ENCODE assay signal across 8 mouse cellular contexts in genomic region chr19:9071456-9072156, GRCm38 (mm10). TPM values are rescaled to one million over a fixed set of nuclear protein-coding genes. Genes with fewer than 3 reads are reported as not detected.
DNase-seq lines count a peak whose midpoint lies in the region; ATAC-seq and TF ChIP-seq lines count a peak whose summit lies in the region.

No protein-coding gene starts in this region.

- H3K27me3 ChIP-seq in neural tube, embryonic 11.5 days (ENCODE audit: control insufficient read depth, insufficient read depth, low read length), result no peaks in the 10 kb centered on the region
- no peaks in the 10 kb centered on the region for H3K27me3 ChIP-seq in heart, postnatal 0 days (ENCODE audit: control insufficient read depth, insufficient read depth, low read length)
- H3K27me3 ChIP-seq in small intestine, adult 2 months (ENCODE audit: control insufficient read depth, insufficient read depth, low read length), result no peaks in the 10 kb centered on the region

- 0 out of 2 replicates have a peak overlapping the region, but pooled peaks have one; percentile 0 for H3K9ac ChIP-seq in neural tube, embryonic 11.5 days (ENCODE audit: low read length)
- H3K9ac ChIP-seq in heart, postnatal 0 days (replicated peaks; ENCODE audit: low read depth, low read length), result no peak overlapping the region

- TF ChIP-seq EP300 in heart, postnatal 0 days (IDR thresholded peaks at IDR 0.05; ENCODE audit: low read depth), result peak; percentile 72; the same call in 1 of the 2 replicates

- no peaks in the 10 kb centered on the region for H3K4me1 ChIP-seq in neural tube, embryonic 11.5 days (ENCODE audit: control insufficient read depth, insufficient read depth, low read length)
- peaks cover 3% of the 10 kb centered on the region; the same call in 1 of the 2 replicates for H3K4me1 ChIP-seq in cortical plate, adult 2 months (ENCODE audit: control insufficient read depth, insufficient read depth, low read length)
- H3K4me1 ChIP-seq in heart, postnatal 0 days (ENCODE audit: control insufficient read depth, insufficient read depth), result peaks cover 26% of the 10 kb centered on the region
- peaks cover 16% of the 10 kb centered on the region for H3K4me1 ChIP-seq in small intestine, adult 2 months (ENCODE audit: control insufficient read depth, insufficient read depth, insufficient read length, low read length)

- 57% methylated on average over 7 of the region's 7 CpGs for WGBS in neural tube, embryonic 11.5 days
- 23% methylated on average over 7 of the region's 7 CpGs for WGBS in heart, postnatal 0 days
- 45% methylated on average over 7 of the region's 7 CpGs for WGBS in small intestine, adult 2 months

- H3K36me3 ChIP-seq in neural tube, embryonic 11.5 days (ENCODE audit: control insufficient read depth, insufficient read depth, low read length), result no peaks in the 10 kb centered on the region
- H3K36me3 ChIP-seq in heart, postnatal 0 days (replicated peaks; ENCODE audit: control insufficient read depth, insufficient read depth, low read length), result no peaks in the 10 kb centered on the region
- no peaks in the 10 kb centered on the region for H3K36me3 ChIP-seq in small intestine, adult 2 months (ENCODE audit: control insufficient read depth, insufficient read depth, low read length)

- TF ChIP-seq POLR2A in cortical plate, adult 2 months (IDR thresholded peaks at IDR 0.05; ENCODE audit: extremely low read depth, insufficient read depth, low read length), result no peak
- no peak for TF ChIP-seq POLR2A in small intestine, adult 2 months (IDR thresholded peaks at IDR 0.05; ENCODE audit: low read depth, low read length)

- H3K9me3 ChIP-seq in neural tube, embryonic 11.5 days (ENCODE audit: control insufficient read depth, low read length), result no peaks in the 10 kb centered on the region
- H3K9me3 ChIP-seq in heart, postnatal 0 days (replicated peaks; ENCODE audit: control insufficient read depth, low read length), result no peaks in the 10 kb centered on the region

- no peak for TF ChIP-seq CTCF in cortical plate, adult 2 months (IDR thresholded peaks at IDR 0.05; ENCODE audit: extremely low read depth, insufficient read depth, low read length)
- TF ChIP-seq CTCF in heart, postnatal 0 days (IDR thresholded peaks at IDR 0.05; ENCODE audit: low read depth), result 0 out of 2 replicates have a peak, but pooled peaks have one; percentile 9
- TF ChIP-seq CTCF in small intestine, adult 2 months (IDR thresholded peaks at IDR 0.05; ENCODE audit: extremely low read depth, insufficient read length, insufficient replicate concordance, low read depth, low read length), result no peak

- no peak for ATAC-seq in neural tube, embryonic 11.5 days (ENCODE audit: insufficient read depth, low FRiP score, low TSS enrichment)
- peak; percentile 86 for ATAC-seq in heart, postnatal 0 days (ENCODE audit: insufficient read depth, low read depth)

- no peak overlapping the region for H3K4me2 ChIP-seq in neural tube, embryonic 11.5 days (ENCODE audit: low read depth)
- no peak overlapping the region for H3K4me2 ChIP-seq in heart, postnatal 0 days (ENCODE audit: low read depth, low read length)

- no peak for DNase-seq in neural tube, embryonic 11.5 days (ENCODE audit: low spot score)
- DNase-seq in neural tube, embryonic 10.5 days (ENCODE audit: extremely low spot score, low spot score), result no peak
- DNase-seq in heart, postnatal 0 days (ENCODE audit: low spot score), result peak; percentile 80
- peak; percentile 79 for DNase-seq in kidney, postnatal 10 days
- peak; percentile 85 for DNase-seq in lung, postnatal 14 days
- no peak for DNase-seq in urinary bladder, adult 18-20 months (ENCODE audit: low spot score in 2 of 2)

- H3K4me3 ChIP-seq in neural tube, embryonic 11.5 days (ENCODE audit: low read depth, low read length), result no peak overlapping the region
- H3K4me3 ChIP-seq in cortical plate, adult 2 months (ENCODE audit: insufficient read depth, low read length), result no peak overlapping the region
- no peak overlapping the region for H3K4me3 ChIP-seq in heart, postnatal 0 days (ENCODE audit: low read depth, low read length)
- H3K4me3 ChIP-seq in small intestine, adult 2 months (ENCODE audit: low read depth, low read length), result no peak overlapping the region

- no peak overlapping the region for H3K27ac ChIP-seq in neural tube, embryonic 11.5 days (ENCODE audit: low read depth, low read length)
- H3K27ac ChIP-seq in cortical plate, adult 2 months (ENCODE audit: insufficient read depth, low read length), result peak overlapping the region; percentile 62; the same call in 1 of the 2 replicates
- H3K27ac ChIP-seq in heart, postnatal 0 days (ENCODE audit: low read depth), result peak overlapping the region; percentile 78
- peak overlapping the region; percentile 47 for H3K27ac ChIP-seq in small intestine, adult 2 months (ENCODE audit: insufficient read depth, low read depth, low read length)

RNA-seq across cellular contexts. Expression of gene Scgb1a1, which starts 16.2 kb away (rescaled TPM):
- polyA plus RNA-seq in neural tube, embryonic 11.5 days (2014; fragmentation: Nextera tagmentation; extraction: Ambion mirVana), result not detected in 2 replicates
- not detected in 2 replicates for polyA plus RNA-seq in cortical plate, adult 2 months (2012; rRNA removed)
- total RNA-seq in heart, postnatal 0 days (2014; rRNA removed; ENCODE audit: low replicate concordance), result 8.9 TPM in 1 of 2 replicates, not detected in the other
- polyA plus RNA-seq in heart, postnatal 0 days (2015; fragmentation: Nextera tagmentation; extraction: Ambion mirVana), result 1.3 and 98.2 TPM in 2 replicates
- 0.30 and 3.7 TPM in 2 replicates for polyA plus RNA-seq in small intestine, adult 2 months (2012; rRNA removed)

Comparison
In these comparisons a context has a peak if more than half of its experiments do, and no peak if none do; other contexts are left out.
1. DNase-seq: peak in heart, postnatal 0 days (single experiment), kidney, postnatal 10 days (single experiment) and lung, postnatal 14 days (single experiment); none in neural tube, embryonic 11.5 days (single experiment), neural tube, embryonic 10.5 days (single experiment) and urinary bladder, adult 18-20 months (0 of 2).